Mouse (Mus musculus): ENCODE results near the gene Mboat2.
A peak's percentile ranks its signal among the peaks of the same experiment; 100 is the strongest.

Mboat2 gene

GRCm38 (mm10) chr12:24955137-24955536 lies 124.5 kb downstream of the Mboat2 start:
- no peak for DNase-seq

- DNase-seq, result no peak
These were observed 127.8 kb downstream of the Mboat2 start for GRCm38 (mm10) chr12:24958526-24958925.

- peak; percentile 28 for DNase-seq
These were observed 131.1 kb downstream of the Mboat2 start for GRCm38 (mm10) chr12:24961821-24962220.

- peak; percentile 56 for DNase-seq
These were observed 131.8 kb downstream of the Mboat2 start for GRCm38 (mm10) chr12:24962362-24962967.

- peak; percentile 30 for DNase-seq
These were observed 132.8 kb downstream of the Mboat2 start for GRCm38 (mm10) chr12:24963393-24964022.

GRCm38 (mm10) chr12:24965406-24965805 lies 134.7 kb downstream of the Mboat2 start:
- no peak for DNase-seq

GRCm38 (mm10) chr12:24966046-24966445 lies 135.4 kb downstream of the Mboat2 start:
- no peak for DNase-seq

- DNase-seq, result no peak
These were observed 141.0 kb downstream of the Mboat2 start for GRCm38 (mm10) chr12:24971490-24972200.

- DNase-seq, result no peak
These were observed 142.0 kb downstream of the Mboat2 start for GRCm38 (mm10) chr12:24972371-24973350.

- peak; percentile 50 for DNase-seq
These were observed 142.9 kb downstream of the Mboat2 start for GRCm38 (mm10) chr12:24973586-24973985.

- peak; percentile 98 for DNase-seq
These were observed 143.9 kb downstream of the Mboat2 start, which contains the start of gene Kidins220 for GRCm38 (mm10) chr12:24974446-24975114. Kidins220 (plus strand) TSS chr12:24974925.

- DNase-seq, result peak; percentile 81
These were observed 144.5 kb downstream of the Mboat2 start for GRCm38 (mm10) chr12:24975115-24975733.

- no peak for DNase-seq
These were observed 154.5 kb downstream of the Mboat2 start for GRCm38 (mm10) chr12:24985226-24985625.

GRCm38 (mm10) chr12:24995350-24995749 lies 164.7 kb downstream of the Mboat2 start:
- DNase-seq, result no peak

- no peak for DNase-seq
These were observed 174.7 kb downstream of the Mboat2 start for GRCm38 (mm10) chr12:25005350-25005749.

- no peak for DNase-seq
These were observed 179.3 kb downstream of the Mboat2 start for GRCm38 (mm10) chr12:25009957-25010356.

GRCm38 (mm10) chr12:25010416-25010815 lies 179.7 kb downstream of the Mboat2 start:
- no peak for DNase-seq

GRCm38 (mm10) chr12:25011733-25012367 lies 181.2 kb downstream of the Mboat2 start:
- no peak for DNase-seq

GRCm38 (mm10) chr12:25012555-25013540 lies 182.2 kb downstream of the Mboat2 start:
- no peak for DNase-seq

Data from kidney, postnatal 10 days (tissue).